ENCODE assay signal across 10 mouse cellular contexts in the genomic region with DNA sequence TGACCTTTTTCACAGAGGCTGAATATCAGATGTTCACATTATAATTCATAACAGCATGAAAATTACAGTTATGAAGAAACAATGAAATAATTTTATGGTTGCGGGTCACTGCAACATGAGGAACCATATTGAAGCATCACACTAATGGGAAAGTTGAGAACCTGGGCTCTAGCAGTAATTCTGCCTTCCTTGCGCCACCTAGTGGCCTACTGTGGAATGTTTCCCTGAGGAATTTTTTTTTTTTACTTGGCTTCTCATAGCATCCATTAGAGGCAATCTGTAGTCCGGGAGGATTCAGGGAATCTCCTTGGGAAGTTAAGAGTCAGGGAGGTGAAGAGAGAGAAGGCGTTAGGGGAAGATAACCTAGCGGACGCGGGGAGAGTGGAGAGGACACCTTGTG. TPM values are rescaled to one million over a fixed set of nuclear protein-coding genes. Genes with fewer than 3 reads are reported as not detected.
DNase-seq lines count a peak whose midpoint lies in the region; ATAC-seq and TF ChIP-seq lines count a peak whose summit lies in the region.
"Had no signal": no experiment of that assay in that cellular context is flagged by ENCODE, and none has a peak within 500 bp of the region (broad histone marks: within the 10 kb centered on the region; RNA-seq: fewer than 3 reads in every experiment).

No protein-coding gene starts in this region.

- TF ChIP-seq EP300 in heart, adult 2 months (IDR thresholded peaks at IDR 0.05; ENCODE audit: insufficient read depth, low read depth, low read length): no peak

- ATAC-seq in erythroblast, adult 5-6 weeks (replicated peaks; ENCODE audit: low FRiP score, poor library complexity, severe bottlenecking): peak; percentile 78; the same call in 1 of the 2 replicates

- no peak overlapping the region for H3K4me3 ChIP-seq in heart, adult 2 months
- H3K4me3 ChIP-seq: megakaryocyte, embryonic 14.5 days had no signal

- H3K27ac ChIP-seq in heart, adult 2 months: no peak overlapping the region

- no peaks in the 10 kb centered on the region for H3K4me1 ChIP-seq in heart, adult 2 months (ENCODE audit: control insufficient read depth, insufficient read depth, low read length)

- H3K79me2 ChIP-seq in heart, adult 2 months (replicated peaks; ENCODE audit: control insufficient read depth, insufficient read depth, low read length): no peaks in the 10 kb centered on the region

- TF ChIP-seq POLR2A in heart, adult 2 months (IDR thresholded peaks at IDR 0.05; ENCODE audit: insufficient read depth, low read depth, low read length): no peak

- TF ChIP-seq CTCF in heart, adult 2 months (IDR thresholded peaks at IDR 0.05): peak; percentile 97

- no peak overlapping the region for H3K9ac ChIP-seq in heart, adult 2 months (ENCODE audit: low read depth, low read length)

- DNase-seq in heart, adult 2 months: peak; percentile 44 to 60
- DNase-seq in heart, postnatal 25 days (ENCODE audit: low spot score): no peak
- peak; percentile 53 for DNase-seq in CD4-positive helper T cell, adult 2 months (ENCODE audit: low read depth, low spot score)
- DNase-seq in brain, adult 2 months (ENCODE audit: low read depth, low spot score): peak; percentile 79
- DNase-seq in large intestine, adult 2 months (ENCODE audit: low read depth, low spot score): peak; percentile 27
- DNase-seq in lung, postnatal 10 days: peak; percentile 83
- peak; percentile 34 to 67 for DNase-seq in spleen, postnatal 10 days (ENCODE audit: low spot score in 2 of 2)

- no peaks in the 10 kb centered on the region for H3K27me3 ChIP-seq in heart, adult 2 months (ENCODE audit: control insufficient read depth, insufficient read depth, low read length)

- intact Hi-C loops in heart, adult 2 months (cut with DNase I): loop anchor here (1.0 kb wide), 1 partner anchor 285 kb away; no protein-coding TSS in a partner anchor
- intact Hi-C loops in heart, postnatal 25 days (cut with DNase I): loop anchor here (1.0 kb wide), 1 partner anchor 285 kb away; no protein-coding TSS in a partner anchor

- 6% methylated on average over 7 of the region's 7 CpGs for WGBS in heart, adult 2 months
- 11% methylated on average over 7 of the region's 7 CpGs for WGBS in large intestine, adult 2 months

- no peaks in the 10 kb centered on the region for H3K36me3 ChIP-seq in heart, adult 2 months (ENCODE audit: control insufficient read depth, insufficient read depth, low read length)

RNA-seq across cellular contexts. Expression of a gene that starts 2.5 kb away (rescaled TPM):
- 1 to 10 TPM; 1.7 to 2.1 TPM for total RNA-seq in heart, adult 2 months (2021)
- polyA plus RNA-seq in heart, adult 2 months (2012; rRNA removed): 1.9 and 4.4 TPM in 2 replicates
- total RNA-seq in heart, postnatal 25 days (2021): 1 to 10 TPM; 1.1 to 1.5 TPM
- total RNA-seq in erythroblast, adult 5-6 weeks (2015; ENCODE audit: low replicate concordance): not detected in 2 replicates
- total RNA-seq in erythroblast, adult 5-6 weeks (2017; ENCODE audit: low replicate concordance): not detected in 2 replicates
- polyA plus RNA-seq in large intestine, adult 2 months (2012; rRNA removed): 1.2 and 1.7 TPM in 2 replicates

RNA-seq across cellular contexts. Expression of a gene that starts 13.0 kb away (rescaled TPM):
- not detected for total RNA-seq in heart, adult 2 months (2021)
- not detected in 2 replicates for polyA plus RNA-seq in heart, adult 2 months (2012; rRNA removed)
- total RNA-seq in heart, postnatal 25 days (2021): not detected
- not detected in 2 replicates for total RNA-seq in erythroblast, adult 5-6 weeks (2015; ENCODE audit: low replicate concordance)
- not detected in 2 replicates for total RNA-seq in erythroblast, adult 5-6 weeks (2017; ENCODE audit: low replicate concordance)
- 0.88 and 4.7 TPM in 2 replicates for polyA plus RNA-seq in large intestine, adult 2 months (2012; rRNA removed)
- total RNA-seq: adrenal gland, postnatal 4 days had no signal

RNA-seq across cellular contexts. Expression of a gene that starts 35.5 kb away (rescaled TPM):
- total RNA-seq in heart, adult 2 months (2021): not detected
- 0.12 TPM in 2 replicates for polyA plus RNA-seq in heart, adult 2 months (2012; rRNA removed)
- not detected for total RNA-seq in heart, postnatal 25 days (2021)
- not detected in 2 replicates for total RNA-seq in erythroblast, adult 5-6 weeks (2015; ENCODE audit: low replicate concordance)
- total RNA-seq in erythroblast, adult 5-6 weeks (2017; ENCODE audit: low replicate concordance): not detected in 2 replicates
- polyA plus RNA-seq in large intestine, adult 2 months (2012; rRNA removed): 1.2 and 6.3 TPM in 2 replicates
- total RNA-seq: adrenal gland, postnatal 4 days had no signal

RNA-seq across cellular contexts. Expression of a gene that starts 42.6 kb away (rescaled TPM):
- 10 to 100 TPM; 51.0 to 60.1 TPM for total RNA-seq in heart, adult 2 months (2021)
- 53.8 and 106 TPM in 2 replicates for polyA plus RNA-seq in heart, adult 2 months (2012; rRNA removed)
- total RNA-seq in heart, postnatal 25 days (2021): 10 to 100 TPM; 55.6 to 58.8 TPM
- not detected in 2 replicates for total RNA-seq in erythroblast, adult 5-6 weeks (2015; ENCODE audit: low replicate concordance)
- total RNA-seq in erythroblast, adult 5-6 weeks (2017; ENCODE audit: low replicate concordance): not detected in 2 replicates
- not detected in 2 replicates for polyA plus RNA-seq in large intestine, adult 2 months (2012; rRNA removed)

RNA-seq across cellular contexts. Expression of a gene that starts 50.6 kb away (rescaled TPM):
- total RNA-seq in heart, adult 2 months (2021): 1 to 10 TPM; 6.5 to 8.5 TPM
- 4.8 and 7.1 TPM in 2 replicates for polyA plus RNA-seq in heart, adult 2 months (2012; rRNA removed)
- 10 to 100 TPM in 1 of 2 experiments, 1 to 10 TPM in 1; 9.8 to 11.7 TPM for total RNA-seq in heart, postnatal 25 days (2021)
- total RNA-seq in erythroblast, adult 5-6 weeks (2015; ENCODE audit: low replicate concordance): not detected in 2 replicates
- not detected in 2 replicates for total RNA-seq in erythroblast, adult 5-6 weeks (2017; ENCODE audit: low replicate concordance)
- 3.7 and 5.1 TPM in 2 replicates for polyA plus RNA-seq in large intestine, adult 2 months (2012; rRNA removed)
